Mouse (Mus musculus) spleen, adult 2 months (tissue): ENCODE results near the gene Pias1.

ENCODE experiments used
- CTCF ChIP-seq: fragments of 200-500 bp; IDR thresholded peaks from 2 replicates; pipeline ENCODE4 v1.5.1; 2011; ENCODE audit warnings: mild to moderate bottlenecking, inconsistent platforms; ENCODE audit not compliant: insufficient read depth, insufficient read length, insufficient replicate concordance; ENCODE audit errors: extremely low read depth
- POLR2A ChIP-seq: fragments of 200-500 bp; IDR thresholded peaks from 2 replicates; pipeline ENCODE4 v1.6.1; 2011; ENCODE audit warnings: low read depth, low read length, inconsistent platforms

DNA sequence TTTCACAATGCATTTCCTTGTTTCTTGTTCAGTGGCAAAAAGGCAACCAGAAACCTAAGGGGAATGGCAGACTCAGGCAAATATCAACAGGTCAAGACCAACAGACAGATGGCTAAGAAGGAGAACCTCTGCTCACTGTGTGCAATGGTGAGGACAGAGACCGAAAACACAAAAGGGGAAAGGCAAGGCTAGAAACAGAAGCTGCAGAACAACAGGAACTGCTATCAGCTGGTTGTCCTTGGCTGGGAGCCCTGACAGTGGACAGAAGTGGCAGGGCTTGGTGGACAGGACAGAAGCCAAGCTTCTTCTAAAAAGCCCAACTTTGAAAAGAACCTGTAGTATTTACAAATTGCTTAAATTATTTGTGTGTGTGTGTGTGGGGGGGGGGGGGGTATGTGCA, 93.2 kb downstream of the Pias1 start:
- TF ChIP-seq POLR2A (no peak), CTCF (no peak)
